Mouse (Mus musculus) frontal cortex, adult 2 months (tissue): ENCODE data around the gene Calcb. TPM values are rescaled to one million over a fixed set of nuclear protein-coding genes. Genes with fewer than 3 reads are reported as not detected.
"Not testable (repeated sequence)": the region's sequence is repeated elsewhere in the genome, so short reads cannot be mapped to it uniquely, and the experiment has no call there.

Experiments
- DNase-seq, 2 experiments: peaks; one replicate each; pipeline ENCODE4 v3.0.0; 2022; ENCODE audit warnings: low spot score in 1 of 2; ENCODE audit errors: extremely low spot score in 1 of 2
- polyA plus RNA-seq: library from polyadenylated mRNA; depleted of rRNA; stranded (reverse); fragments of >200 nt; gene quantifications from 2 replicates; pipeline ENCODE4 v1.2.3, GENCODE M21; 2012; rRNA removed

Calcb gene
- polyA plus RNA-seq, result 0.21 and 0.24 TPM in 2 replicates

DNA sequence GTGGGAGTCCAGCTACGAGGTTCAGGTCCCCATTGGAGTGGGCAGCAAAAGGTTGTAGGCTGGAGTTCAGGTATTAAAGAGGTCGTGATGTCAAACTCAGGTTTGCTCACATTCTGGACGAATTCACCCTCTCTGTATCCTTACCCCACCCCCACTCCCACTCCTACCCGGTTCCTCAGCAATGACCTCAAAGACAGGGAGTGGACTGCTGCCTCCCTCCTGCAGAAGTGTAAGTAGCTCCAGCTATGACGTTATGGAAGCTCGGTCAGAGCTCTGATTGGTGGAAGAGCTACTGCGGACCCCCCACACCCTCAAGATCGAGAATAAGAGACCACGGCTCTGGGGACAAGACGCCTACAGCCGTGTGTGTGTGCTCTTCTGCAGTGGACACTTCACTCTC, at the start of gene Calcb:
TSS of gene Calcb (plus strand) at position 344 of the 400 bp plus-strand sequence.
- no peak for DNase-seq

- no peak for DNase-seq
These were observed 47.0 kb upstream of the Calcb start for GRCm38 (mm10) chr7:114671405-114671804.

DNA sequence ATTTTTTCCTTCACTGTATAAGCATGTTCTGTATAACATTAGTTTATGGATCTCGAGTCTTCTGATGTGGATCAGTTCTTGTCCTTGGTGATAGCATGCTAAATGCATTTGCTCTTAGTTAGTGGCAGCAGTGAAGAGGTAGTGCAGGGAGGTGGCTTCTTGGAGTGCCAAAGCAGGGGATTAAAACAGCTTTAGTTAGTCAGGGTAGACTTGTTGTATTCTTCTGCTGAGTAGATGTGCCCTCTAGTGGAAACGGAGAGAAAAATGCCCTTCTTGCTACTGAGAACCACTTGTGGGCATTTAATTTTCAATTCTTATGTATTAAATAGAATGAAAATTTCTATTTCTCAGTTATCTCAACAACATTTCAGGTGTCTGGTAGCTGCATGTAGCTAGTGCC, 45.7 kb upstream of the Calcb start:
- peak in 1 of 2 experiments; percentile 44 for DNase-seq

DNA sequence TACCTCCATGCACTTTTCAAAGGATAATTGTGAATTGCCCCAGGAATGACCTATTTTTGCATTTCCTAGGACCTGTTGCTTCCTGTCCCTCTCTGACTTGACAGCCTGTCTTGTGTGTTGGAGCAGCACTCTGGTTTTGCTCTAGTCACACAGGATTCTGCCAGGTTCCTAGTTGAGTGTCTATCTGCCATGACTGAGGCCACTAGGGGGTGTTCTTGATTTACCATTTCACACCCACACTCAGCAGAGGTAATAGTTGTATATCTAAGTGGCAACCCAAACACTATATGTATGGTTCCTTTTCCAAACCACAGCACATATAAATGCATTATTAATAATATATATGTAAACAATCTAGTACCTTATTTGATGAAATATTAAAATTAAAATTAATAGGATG, 26.1 kb upstream of the Calcb start:
- peak in 1 of 2 experiments; percentile 3 for DNase-seq

DNA sequence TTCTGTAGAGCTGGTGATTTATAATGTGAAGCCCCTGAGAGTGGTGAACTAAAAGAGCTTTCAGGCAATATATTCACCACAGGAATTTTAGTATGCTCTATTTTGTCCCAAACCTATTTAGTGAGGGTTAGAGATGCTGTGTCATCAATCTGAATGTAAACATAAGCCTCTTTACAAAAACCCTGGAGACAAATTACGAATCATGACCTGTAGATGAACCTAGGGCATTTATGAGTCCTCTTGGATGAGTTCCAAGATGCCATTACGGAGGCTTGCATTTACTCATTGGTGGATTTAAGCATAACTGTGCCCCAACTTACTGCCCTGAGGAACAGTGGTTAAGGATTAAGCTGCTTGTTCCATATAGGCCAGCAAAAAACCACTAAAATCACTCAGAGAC, 17.6 kb upstream of the Calcb start:
- no peak for DNase-seq

DNA sequence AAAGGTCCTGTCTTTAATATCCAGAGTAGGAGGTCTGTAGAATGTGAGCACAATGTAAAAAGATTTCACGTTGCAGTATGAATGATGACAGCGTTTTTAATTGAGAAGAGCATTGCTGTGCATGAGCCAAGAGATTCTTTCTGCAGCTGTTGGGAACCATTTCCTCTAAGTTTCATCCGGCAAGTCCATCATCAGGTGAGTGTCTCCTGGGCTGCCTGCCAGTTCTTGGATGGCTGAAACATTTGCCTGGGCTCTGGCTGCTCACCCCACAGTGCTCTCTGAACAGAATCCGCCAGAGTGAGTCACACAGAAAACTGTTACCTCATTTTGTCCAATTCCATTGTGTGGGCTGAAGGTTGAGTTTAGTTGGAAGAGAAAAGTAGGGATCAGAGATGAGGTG, 11.7 kb upstream of the Calcb start:
- peak in 1 of 2 experiments; percentile 27 for DNase-seq

GRCm38 (mm10) chr7:114707398-114707797, 11.0 kb upstream of the Calcb start:
- DNase-seq, result no peak

DNA sequence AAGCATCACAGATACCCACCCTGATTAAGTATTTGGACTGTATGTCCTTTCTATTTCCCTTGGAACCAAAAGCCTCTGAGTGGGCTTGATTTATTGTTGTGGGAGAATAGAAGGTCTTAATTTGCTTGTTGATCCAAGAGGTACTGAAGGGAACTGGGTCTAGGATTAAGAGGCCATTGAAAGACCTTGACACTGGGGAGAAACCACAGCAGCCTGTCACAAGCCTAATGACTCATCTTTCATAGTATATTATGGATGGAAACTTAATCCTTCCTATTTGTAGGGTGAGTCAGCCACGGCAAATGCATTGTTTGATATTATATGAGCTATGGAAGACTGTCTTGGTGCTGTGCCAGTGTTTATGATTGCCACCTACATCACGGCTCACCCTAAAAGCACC, 8.0 kb upstream of the Calcb start:
- DNase-seq, result no peak

GRCm38 (mm10) chr7:114712523-114712922, 5.9 kb upstream of the Calcb start:
- no peak for DNase-seq

DNA sequence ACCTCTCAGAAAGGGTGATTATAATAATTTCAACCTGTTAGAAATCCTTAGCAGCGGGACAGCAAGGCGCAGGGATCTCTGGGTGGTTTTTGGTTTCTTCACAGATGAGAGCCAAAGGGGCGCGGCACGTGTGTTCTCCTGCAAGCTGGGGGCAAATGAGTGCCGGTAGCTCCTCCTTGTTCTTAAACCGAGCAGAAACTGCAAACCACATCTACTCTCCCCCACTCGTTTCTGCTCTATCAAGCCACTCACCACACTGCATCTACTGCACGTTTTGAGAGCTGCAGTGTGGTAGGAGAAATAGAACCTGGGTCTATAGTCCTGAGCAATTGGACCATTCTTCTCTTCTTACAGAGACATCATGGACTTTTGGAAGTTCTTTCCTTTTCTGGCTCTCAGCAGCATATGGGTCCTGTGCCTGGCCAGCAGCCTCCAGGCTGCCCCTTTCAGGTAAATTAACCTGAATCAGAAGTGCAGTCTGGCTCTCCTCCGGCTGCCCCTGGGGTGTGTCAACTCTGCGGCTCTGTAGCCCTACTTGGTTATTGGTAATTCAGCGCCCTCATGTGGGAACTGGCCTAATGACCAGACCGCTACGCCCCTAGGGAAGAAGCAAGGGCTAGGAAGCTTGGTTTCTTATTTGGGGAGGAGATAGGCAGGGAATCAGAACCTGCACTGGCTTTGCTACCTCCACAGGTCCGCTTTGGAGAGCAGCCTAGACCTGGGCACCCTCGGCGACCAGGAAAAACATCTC, 1.1 kb downstream of the Calcb start:
- DNase-seq, result peak in 1 of 2 experiments; percentile 15

- peak in 1 of 2 experiments; percentile 12 for DNase-seq
These were observed 11.3 kb downstream of the Calcb start for GRCm38 (mm10) chr7:114729696-114730095.

DNA sequence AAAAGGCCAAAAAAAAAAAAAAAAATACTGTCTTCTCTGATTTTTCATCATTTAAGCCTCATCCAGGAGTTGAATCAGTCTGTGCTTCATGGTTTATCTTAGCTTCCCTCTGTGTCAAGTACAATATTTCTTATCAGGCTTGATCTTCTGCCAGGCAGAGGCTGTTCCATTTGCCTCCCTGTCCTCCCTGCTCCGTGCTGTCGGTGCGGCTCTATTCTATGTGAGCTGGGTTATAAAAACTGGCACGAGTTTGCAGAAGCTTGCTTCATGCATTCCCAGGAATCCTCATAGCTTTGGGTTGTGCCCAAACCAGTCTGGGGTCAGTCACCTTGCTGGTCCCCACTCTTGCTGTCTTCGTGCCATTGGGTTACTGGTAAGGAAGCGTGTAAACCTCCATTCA, 12.7 kb downstream of the Calcb start:
- DNase-seq, result no peak

- not testable (repeated sequence) for DNase-seq
These were observed 13.3 kb downstream of the Calcb start for GRCm38 (mm10) chr7:114731700-114732099.

GRCm38 (mm10) chr7:114736256-114736655, 17.8 kb downstream of the Calcb start:
- no peak for DNase-seq

DNA sequence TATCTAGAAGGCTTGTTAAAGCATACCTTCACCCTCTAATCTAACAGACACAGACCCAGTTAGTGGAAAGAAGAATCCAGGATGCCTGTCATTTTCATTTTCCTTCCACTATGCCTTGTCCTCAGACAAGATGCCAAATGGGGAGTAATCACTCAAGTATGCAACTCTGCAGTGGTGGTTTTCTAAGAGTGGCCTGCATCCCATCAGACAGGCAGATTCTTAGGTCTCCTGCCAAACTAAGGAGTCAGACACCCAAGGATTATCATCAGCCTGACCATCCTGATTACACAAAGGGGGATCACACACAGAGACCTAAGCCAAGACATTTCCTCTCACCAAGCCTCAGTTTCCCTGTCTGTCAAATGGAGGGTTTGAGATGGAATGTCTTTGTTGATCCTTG, 19.7 kb downstream of the Calcb start:
- DNase-seq, result no peak

DNA sequence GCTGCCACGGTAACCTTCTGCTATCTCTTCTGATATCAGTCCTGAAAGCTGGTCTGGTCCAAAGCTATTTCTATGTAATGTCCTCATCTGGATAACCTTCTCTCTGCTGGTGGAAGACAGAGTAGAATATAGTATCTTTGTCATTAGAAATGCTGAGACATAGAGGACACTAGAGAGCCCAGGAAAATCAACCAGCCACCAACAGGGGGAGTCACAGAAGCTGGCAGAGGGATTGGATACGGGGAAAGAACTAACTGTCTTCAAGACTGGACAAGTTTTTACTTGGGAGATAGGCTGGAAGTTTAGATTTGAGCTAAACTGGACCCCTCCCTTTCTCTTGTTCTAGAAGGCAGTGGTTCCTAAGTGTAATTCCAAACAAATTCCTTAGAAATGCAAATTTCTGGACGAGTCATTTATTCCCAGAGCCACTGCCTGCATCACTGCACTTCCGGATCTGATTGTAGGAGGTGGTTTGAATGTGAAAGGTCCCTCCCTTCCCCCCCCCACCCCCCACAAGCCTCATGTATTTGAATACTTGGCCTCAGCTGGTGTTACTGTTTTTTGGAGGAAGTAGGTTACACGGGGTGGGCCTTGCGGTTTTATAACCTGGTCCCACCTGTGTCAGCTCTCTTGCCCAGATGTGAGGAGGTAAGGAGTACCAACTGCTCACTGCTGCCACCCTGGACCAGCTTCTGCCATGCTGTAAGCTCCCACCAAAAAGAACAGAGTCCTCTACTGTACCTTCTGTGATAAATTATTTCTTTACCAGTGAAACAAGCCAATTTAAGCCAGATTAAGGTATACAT, 22.1 kb downstream of the Calcb start:
- peak in 1 of 2 experiments; percentile 11 for DNase-seq

- DNase-seq, result no peak
These were observed 24.8 kb downstream of the Calcb start, which contains the start of gene Insc for GRCm38 (mm10) chr7:114743022-114743780. Gene Insc, plus strand, starts transcription at chr7:114743694.

DNA sequence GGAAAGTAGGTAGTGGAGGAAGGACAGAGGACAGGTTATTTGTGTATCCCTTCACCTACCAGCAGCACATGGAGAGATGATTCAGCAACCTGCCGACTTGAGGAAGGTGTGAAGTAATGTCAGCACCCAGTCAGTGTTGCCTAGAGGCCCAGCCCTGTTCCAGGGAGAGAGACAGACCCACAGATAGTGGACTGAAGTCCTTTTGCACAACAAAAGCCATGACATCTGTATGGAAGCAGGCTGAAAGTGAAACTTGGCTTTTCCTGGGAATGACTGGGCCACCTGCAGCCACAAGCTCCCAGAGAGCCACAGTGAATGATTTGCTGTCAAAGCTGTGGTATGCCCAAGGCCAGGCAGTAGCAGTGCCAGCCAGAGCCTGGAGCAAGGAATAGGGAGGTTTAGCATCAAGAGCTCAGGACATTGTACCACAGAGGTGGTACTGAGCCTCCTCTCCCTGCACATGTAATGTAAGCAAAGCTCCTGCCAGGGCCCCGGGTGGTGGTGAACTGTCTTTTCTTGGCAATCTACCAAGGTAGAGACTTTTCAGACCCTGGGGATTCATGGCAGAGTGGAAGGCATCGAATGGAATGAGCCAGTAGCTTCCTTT, 26.3 kb downstream of the Calcb start:
- DNase-seq, result no peak

DNA sequence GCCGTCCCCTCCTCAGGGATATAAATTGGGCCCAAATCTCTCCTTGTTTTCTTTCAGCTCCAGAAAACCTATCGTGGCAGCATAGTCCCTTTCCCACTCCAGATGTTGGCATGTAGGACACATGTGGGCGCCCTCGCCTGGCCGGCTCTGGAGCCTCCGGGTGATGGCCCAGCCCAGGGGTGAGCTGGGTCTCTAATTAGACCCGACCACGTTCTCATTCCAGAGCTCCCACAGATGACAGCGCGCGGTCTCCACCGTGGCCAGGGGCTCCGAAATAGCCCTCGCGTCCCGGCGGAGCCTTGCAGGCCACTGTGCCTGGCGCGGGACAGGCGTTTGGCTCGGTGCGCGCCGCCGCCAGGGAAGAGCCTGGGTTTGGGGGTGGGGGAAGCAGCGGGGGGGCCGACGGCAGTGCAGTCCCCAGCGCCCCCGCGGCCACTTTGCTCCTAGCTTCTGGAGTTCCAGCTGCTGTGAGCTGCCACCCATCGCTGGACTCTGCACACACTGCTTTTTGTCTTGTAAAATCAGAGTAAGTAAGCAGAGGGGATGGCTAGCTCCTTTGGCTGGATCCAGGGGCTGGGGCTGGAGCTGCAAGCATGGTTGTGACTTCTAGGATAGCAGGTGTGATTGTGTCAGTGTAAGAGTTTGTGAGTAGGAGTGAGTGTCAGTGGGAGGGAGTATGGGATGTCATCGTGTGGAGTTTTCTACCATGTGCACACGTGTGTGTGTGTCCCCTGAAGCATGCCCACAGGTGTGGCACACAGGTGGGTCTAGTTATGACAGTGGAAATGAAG, 27.2 kb downstream of the Calcb start:
- DNase-seq, result no peak

GRCm38 (mm10) chr7:114747596-114747995, 29.2 kb downstream of the Calcb start:
- peak; percentile 8 to 21 for DNase-seq
